Mouse (Mus musculus) olfactory bulb, adult 2 months (tissue): ENCODE results near the gene Cdkal1. TPM values are rescaled to one million over a fixed set of nuclear protein-coding genes. Genes with fewer than 3 reads are reported as not detected.

Experiments used
- H3K27ac ChIP-seq: fragments of 200-500 bp; 2 replicates; pipeline ENCODE4 v1.5.1; 2012; ENCODE audit warnings: low read depth, low read length; ENCODE audit not compliant: insufficient read depth
- H3K4me1 ChIP-seq: fragments of 200-500 bp; 2 replicates; pipeline ENCODE4 v1.6.1; 2012; ENCODE audit warnings: low read length; ENCODE audit not compliant: control insufficient read depth, insufficient read depth
- H3K4me3 ChIP-seq: fragments of 200-500 bp; 2 replicates; pipeline ENCODE4 v1.5.1; 2012; ENCODE audit warnings: mild to moderate bottlenecking, low read depth, low read length, moderate library complexity; ENCODE audit not compliant: insufficient read depth
- CTCF ChIP-seq: fragments of 200-500 bp; IDR thresholded peaks from 2 replicates; pipeline ENCODE4 v1.5.1; 2012; ENCODE audit warnings: low read depth, mild to moderate bottlenecking, low read length, moderate library complexity; ENCODE audit not compliant: insufficient read depth
- POLR2A ChIP-seq: fragments of 200-500 bp; IDR thresholded peaks from 2 replicates; pipeline ENCODE4 v1.6.1; 2012; ENCODE audit warnings: mild to moderate bottlenecking, low read depth, low read length, moderate library complexity; ENCODE audit not compliant: insufficient read depth
- WGBS: fragments of 180-500 bp; shearing (Covaris S2); methylation state at CpG from one replicate; pipeline ENCODE4 v1.1.7; 2018; 5-methylcytosine and 5-hydroxymethylcytosine counted together
- polyA plus RNA-seq: library from polyadenylated mRNA; stranded (reverse); fragments of >200 nt; gene quantifications from 2 replicates; pipeline ENCODE4 v1.2.4, GENCODE M21; 2012; ENCODE audit warnings: low replicate concordance; ENCODE audit not compliant: missing spikeins, insufficient read depth, insufficient read length

The Cdkal1 gene
- polyA plus RNA-seq, 1 experiment: not detected

- Histone ChIP-seq H3K4me1 (peaks cover 9% of the 10 kb centered on the region), H3K4me3 (no peak overlapping the region), H3K27ac (no peak overlapping the region)
- no peak for TF ChIP-seq CTCF
- WGBS: 47% methylated on average over 9 of the region's 9 CpGs
Observed at GRCm38 (mm10) chr13:29746501-29747346, 108.8 kb downstream of the Cdkal1 start.

GRCm38 (mm10) chr13:29745073-29745472 lies 110.4 kb downstream of the Cdkal1 start:
- Histone ChIP-seq H3K4me3 (no peak overlapping the region), H3K27ac (no peak overlapping the region), H3K4me1 (peaks cover 9% of the 10 kb centered on the region)
- no peak for TF ChIP-seq POLR2A
- 77% methylated on average over 2 of the region's 2 CpGs for WGBS

- 89% methylated on average over 3 of the region's 3 CpGs for WGBS
- no peak overlapping the region for H3K27ac ChIP-seq
- no peak overlapping the region for H3K4me3 ChIP-seq
- H3K4me1 ChIP-seq: peaks cover 9% of the 10 kb centered on the region
- TF ChIP-seq POLR2A (no peak), CTCF (no peak)
Observed at GRCm38 (mm10) chr13:29744188-29744587, 111.3 kb downstream of the Cdkal1 start.

- H3K27ac ChIP-seq: no peak overlapping the region
- no peak for TF ChIP-seq POLR2A
- no peak for TF ChIP-seq CTCF
- H3K4me1 ChIP-seq: peaks cover 9% of the 10 kb centered on the region
- 71% methylated on average over 4 of the region's 4 CpGs for WGBS
- no peak overlapping the region for H3K4me3 ChIP-seq
Observed at GRCm38 (mm10) chr13:29743761-29744160, 111.7 kb downstream of the Cdkal1 start.

- H3K27ac ChIP-seq: no peak overlapping the region
- WGBS: 63% methylated on average over 5 of the region's 5 CpGs
- TF ChIP-seq POLR2A (no peak), CTCF (no peak)
Observed at GRCm38 (mm10) chr13:29737675-29738461, 117.6 kb downstream of the Cdkal1 start.

GRCm38 (mm10) chr13:29734496-29734895 lies 121.0 kb downstream of the Cdkal1 start:
- Histone ChIP-seq H3K27ac (no peak overlapping the region), H3K4me3 (no peak overlapping the region), H3K4me1 (no peaks in the 10 kb centered on the region)
- no peak for TF ChIP-seq CTCF
- no peak for TF ChIP-seq POLR2A

More at GRCm38 (mm10) chr13:29737675-29738461, 117.6 kb downstream of the Cdkal1 start:
- H3K4me1 ChIP-seq: no peaks in the 10 kb centered on the region
- no peak overlapping the region for H3K4me3 ChIP-seq

GRCm38 (mm10) chr13:29726154-29726825 lies 129.2 kb downstream of the Cdkal1 start:
- Histone ChIP-seq H3K4me3 (no peak overlapping the region), H3K27ac (no peak overlapping the region), H3K4me1 (peaks cover 2% of the 10 kb centered on the region; the same call in 1 of the 2 replicates)
- 94% methylated on average over 5 of the region's 5 CpGs for WGBS
- TF ChIP-seq POLR2A (no peak), CTCF (no peak)

- H3K4me1 ChIP-seq: peaks cover 2% of the 10 kb centered on the region; the same call in 1 of the 2 replicates
- TF ChIP-seq CTCF (no peak), POLR2A (no peak)
- H3K27ac ChIP-seq: no peak overlapping the region
- 81% methylated on average over 6 of the region's 6 CpGs for WGBS
- no peak overlapping the region for H3K4me3 ChIP-seq
Observed at GRCm38 (mm10) chr13:29724855-29725254, 130.6 kb downstream of the Cdkal1 start.
